Mouse (Mus musculus) lung, embryonic 14.5 days (tissue): Measurements from ENCODE around the gene Zfp433. TPM values are rescaled to one million over a fixed set of nuclear protein-coding genes. Genes with fewer than 3 reads are reported as not detected.
"Not testable (repeated sequence)": the region's sequence is repeated elsewhere in the genome, so short reads cannot be mapped to it uniquely, and the experiment has no call there.

Experiments used
- ATAC-seq: fragments of 200-750 bp; cut with Nextera tagmentation; 2 replicates; pipeline ENCODE4 v1.8.0; 2017; ENCODE audit warnings: mild to moderate bottlenecking, moderate TSS enrichment, moderate library complexity; ENCODE audit not compliant: insufficient read depth
- DNase-seq: peaks from one replicate; pipeline ENCODE4 v3.0.0-alpha.2; 2015
- H3K27ac ChIP-seq: fragments of 300-500 bp; sonication (generic); 2 replicates; pipeline ENCODE4 v1.5.1; 2014; ENCODE audit warnings: low read depth, mild to moderate bottlenecking, moderate library complexity
- H3K27me3 ChIP-seq: fragments of 300-500 bp; sonication (generic); 2 replicates; pipeline ENCODE4 v1.6.1; 2014; ENCODE audit warnings: low read length, control low read depth; ENCODE audit not compliant: insufficient read depth
- H3K36me3 ChIP-seq: fragments of 300-500 bp; sonication (generic); 2 replicates; pipeline ENCODE4 v1.6.1; 2014; ENCODE audit warnings: control low read depth; ENCODE audit not compliant: insufficient read depth
- H3K4me1 ChIP-seq: fragments of 300-500 bp; sonication (generic); 2 replicates; pipeline ENCODE4 v1.6.1; 2014; ENCODE audit warnings: antibody characterized with exemption, control low read depth; ENCODE audit not compliant: insufficient read depth
- H3K4me2 ChIP-seq: fragments of 300-500 bp; sonication (generic); 2 replicates; pipeline ENCODE4 v1.6.1; 2014; ENCODE audit warnings: mild to moderate bottlenecking
- H3K4me3 ChIP-seq: fragments of 300-500 bp; sonication (generic); 2 replicates; pipeline ENCODE4 v1.5.1; 2014; ENCODE audit warnings: low read depth, low read length
- H3K9ac ChIP-seq: fragments of 300-500 bp; sonication (generic); 2 replicates; pipeline ENCODE4 v1.6.1; 2014
- H3K9me3 ChIP-seq: fragments of 300-500 bp; sonication (generic); 2 replicates; pipeline ENCODE4 v1.6.1; 2016; ENCODE audit warnings: low read depth, low read length, control low read depth
- CTCF ChIP-seq: IDR thresholded peaks from 2 replicates; pipeline ENCODE4 v1.5.1; 2016; ENCODE audit warnings: antibody characterized with exemption, low read depth
- WGBS: fragments of 180-500 bp; shearing (Covaris S2); extraction: QIAGEN DNeasy Blood & Tissue Kit; methylation state at CpG from one replicate; pipeline ENCODE4 v1.1.7; 2014; 5-methylcytosine and 5-hydroxymethylcytosine counted together
- polyA plus RNA-seq: library from polyadenylated mRNA; unstranded; fragments of >200 nt; fragmentation: Nextera tagmentation; extraction: Ambion mirVana; gene quantifications from 2 replicates; pipeline ENCODE4 v1.2.1, GENCODE M21; 2014

Gene Zfp433
- polyA plus RNA-seq, result 18.1 and 22.9 TPM in 2 replicates

GRCm38 (mm10) chr10:81704531-81705301, at the start of gene Zfp433:
Zfp433 (plus strand) TSS chr10:81704825.
- not testable (repeated sequence) for H3K36me3 ChIP-seq, H3K9ac ChIP-seq, H3K27ac ChIP-seq, H3K9me3 ChIP-seq, H3K4me3 ChIP-seq, H3K27me3 ChIP-seq, H3K4me1 ChIP-seq, DNase-seq, H3K4me2 ChIP-seq
- peak; percentile 100 for ATAC-seq
- no CpG with 5 or more reads among the region's 46 CpGs for WGBS

DNA sequence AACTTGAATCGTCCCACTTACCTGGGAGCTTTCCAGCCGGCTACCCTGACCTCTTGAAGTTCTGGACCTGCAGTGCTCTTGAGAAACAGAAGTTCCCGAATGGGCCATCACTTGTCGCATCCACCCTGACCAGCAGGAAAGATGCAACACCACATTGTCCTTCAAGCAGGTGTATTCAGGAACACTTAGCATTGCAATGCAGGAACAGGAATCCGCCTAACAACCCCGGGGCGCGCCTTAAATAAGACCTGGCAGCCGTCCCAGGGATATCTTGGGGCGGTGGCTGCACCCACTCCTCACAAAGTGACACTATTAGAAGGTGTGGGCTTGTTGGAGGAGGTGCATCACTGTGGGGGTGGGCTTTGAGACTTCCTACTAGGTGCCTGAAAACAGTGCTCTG, 49.4 kb upstream of the Zfp433 start:
- Histone ChIP-seq H3K4me2 (no peak overlapping the region), H3K4me3 (no peak overlapping the region), H3K4me1 (no peaks in the 10 kb centered on the region), H3K9ac (no peak overlapping the region), H3K36me3 (peaks cover 10% of the 10 kb centered on the region; the same call in 1 of the 2 replicates), H3K27me3 (no peaks in the 10 kb centered on the region), H3K9me3 (peaks cover 10% of the 10 kb centered on the region; the same call in 1 of the 2 replicates), H3K27ac (no peak overlapping the region)
- DNase-seq (no peak), ATAC-seq (no peak)
- 89% methylated on average over 10 of the region's 10 CpGs for WGBS
- TF ChIP-seq CTCF, result no peak

GRCm38 (mm10) chr10:81656174-81656573, 48.5 kb upstream of the Zfp433 start:
- Histone ChIP-seq H3K36me3 (peaks cover 10% of the 10 kb centered on the region; the same call in 1 of the 2 replicates), H3K9ac (no peak overlapping the region), H3K9me3 (peaks cover 10% of the 10 kb centered on the region; the same call in 1 of the 2 replicates), H3K27ac (no peak overlapping the region), H3K4me2 (no peak overlapping the region), H3K4me1 (no peaks in the 10 kb centered on the region), H3K27me3 (no peaks in the 10 kb centered on the region), H3K4me3 (no peak overlapping the region)
- TF ChIP-seq CTCF, result no peak
- WGBS, result 100% methylated on average over 2 of the region's 2 CpGs
- DNase-seq (no peak), ATAC-seq (no peak)

DNA sequence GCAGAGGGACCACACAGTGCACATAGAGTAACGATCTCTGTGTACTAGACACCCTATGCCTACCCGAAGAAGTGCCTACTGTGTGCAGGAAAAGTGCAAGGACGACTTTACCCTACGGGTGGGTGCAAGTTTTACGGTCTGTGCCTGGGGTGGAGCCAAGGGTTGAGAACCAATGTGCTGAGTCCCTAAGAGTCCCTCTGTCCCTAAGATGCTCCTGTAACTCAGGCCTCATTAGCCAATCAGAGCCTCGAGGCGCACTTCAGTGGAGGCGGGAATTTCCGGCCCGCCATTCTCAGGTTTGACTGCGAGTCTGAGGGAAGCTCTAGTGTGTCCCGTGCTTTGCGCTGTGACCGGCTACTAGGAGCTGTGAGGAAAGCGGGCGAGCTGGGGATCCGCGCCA, 17.5 kb upstream of the Zfp433 start:
- H3K9ac ChIP-seq, H3K4me1 ChIP-seq, H3K4me2 ChIP-seq, H3K27me3 ChIP-seq, H3K36me3 ChIP-seq, H3K9me3 ChIP-seq, H3K27ac ChIP-seq, DNase-seq, H3K4me3 ChIP-seq: not testable (repeated sequence)
- peak; percentile 78 for ATAC-seq
- WGBS, result no CpG with 5 or more reads among the region's 18 CpGs

DNA sequence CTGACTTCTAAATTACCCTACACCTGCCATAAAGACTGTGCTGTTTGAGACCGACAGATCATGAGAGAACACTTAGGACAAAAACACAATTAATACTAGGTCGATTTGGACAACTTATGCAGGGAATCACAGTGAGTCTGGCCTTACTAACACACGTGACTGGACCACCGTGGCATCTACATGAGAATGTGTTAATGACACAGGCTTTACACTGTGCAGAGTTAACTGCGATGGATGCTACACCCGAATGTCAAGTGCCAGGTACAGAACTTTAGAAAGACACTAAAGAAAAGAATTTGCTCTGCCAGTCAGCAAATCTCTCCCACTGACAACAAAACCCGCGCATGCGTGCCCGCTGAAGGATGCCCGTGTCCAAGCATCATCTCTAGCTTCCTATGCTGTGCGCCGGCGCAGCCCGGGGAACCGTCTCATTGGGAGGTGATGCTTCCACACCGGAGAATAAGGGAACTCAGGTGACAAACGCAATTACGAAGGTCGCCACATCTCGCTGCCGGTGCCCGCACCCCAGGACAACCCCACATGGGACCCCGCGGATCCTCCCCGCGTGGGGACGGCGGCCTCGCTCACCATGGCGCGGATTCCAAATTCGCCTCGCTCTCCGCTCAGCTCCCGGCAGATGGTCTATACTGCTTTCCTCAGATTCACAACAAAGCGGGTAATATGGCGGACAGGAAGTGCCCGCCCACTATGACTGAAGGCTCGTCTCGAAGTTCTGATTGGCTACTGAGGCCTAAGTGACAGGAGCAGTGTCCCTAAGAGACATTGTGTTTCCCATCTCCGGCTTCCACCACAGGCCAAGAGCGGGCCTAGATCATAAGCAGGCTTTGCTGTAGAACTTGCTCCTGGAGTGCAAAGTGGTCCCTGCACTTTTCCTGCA, 66.1 kb downstream of the Zfp433 start, which contains the start of gene Gm3055:
Gene Gm3055 (minus strand): TSS at position 656 of the 898 bp plus-strand sequence.
- WGBS, result no CpG with 5 or more reads among the region's 43 CpGs
- not testable (repeated sequence) for DNase-seq, H3K9me3 ChIP-seq, H3K9ac ChIP-seq, H3K4me3 ChIP-seq, H3K36me3 ChIP-seq, H3K4me1 ChIP-seq, H3K27ac ChIP-seq, H3K4me2 ChIP-seq, H3K27me3 ChIP-seq
- ATAC-seq, result peak; percentile 99

GRCm38 (mm10) chr10:81771404-81771777, 66.8 kb downstream of the Zfp433 start:
- no CpG with 5 or more reads among the region's 3 CpGs for WGBS
- H3K4me1 ChIP-seq, result not testable (repeated sequence)

More at GRCm38 (mm10) chr10:81771404-81771777, 66.8 kb downstream of the Zfp433 start:
- ATAC-seq, result peak; percentile 54
- not testable (repeated sequence) for H3K27ac ChIP-seq, H3K4me2 ChIP-seq, H3K36me3 ChIP-seq, H3K9ac ChIP-seq, DNase-seq, H3K4me3 ChIP-seq, H3K27me3 ChIP-seq, H3K9me3 ChIP-seq

Other genes starting within 250 kb of the Zfp433 start
- 86.0 and 86.5 TPM in 2 replicates for gene Nfic, start 249.2 kb upstream of the Zfp433 start, polyA plus RNA-seq
- gene Celf5, start 222.1 kb upstream of the Zfp433 start, polyA plus RNA-seq, result 0.09 and 0.30 TPM in 2 replicates
- 82.1 and 97.3 TPM in 2 replicates for gene Ncln, start 208.4 kb upstream of the Zfp433 start, polyA plus RNA-seq
- gene S1pr4, start 204.7 kb upstream of the Zfp433 start, polyA plus RNA-seq, result 1.3 and 1.7 TPM in 2 replicates
- 1.1 and 1.7 TPM in 2 replicates for gene Gna15, start 180.6 kb upstream of the Zfp433 start, polyA plus RNA-seq
- gene Gna11, start 159.6 kb upstream of the Zfp433 start, polyA plus RNA-seq, result 81.2 and 88.2 TPM in 2 replicates
- gene Aes, start 145.3 kb upstream of the Zfp433 start, polyA plus RNA-seq, result 360 and 404 TPM in 2 replicates
- gene Tle2, start 130.3 kb upstream of the Zfp433 start, polyA plus RNA-seq, result 27.5 and 32.5 TPM in 2 replicates
- gene Tle6, start 103.8 kb upstream of the Zfp433 start, polyA plus RNA-seq, result 24.1 and 25.2 TPM in 2 replicates
- 0.58 and 0.61 TPM in 2 replicates for gene BC025920, start 98.6 kb upstream of the Zfp433 start, polyA plus RNA-seq
- gene Sirt6, start 77.0 kb upstream of the Zfp433 start, polyA plus RNA-seq, result 35.8 and 39.3 TPM in 2 replicates
- 6.1 and 7.3 TPM in 2 replicates for gene Ankrd24, start 76.3 kb upstream of the Zfp433 start, polyA plus RNA-seq
- 4.0 and 4.7 TPM in 2 replicates for gene Gm10778, start 55.8 kb upstream of the Zfp433 start, polyA plus RNA-seq
- gene Gm3055, start 66.3 kb downstream of the Zfp433 start, polyA plus RNA-seq, result 14.2 and 14.4 TPM in 2 replicates
- gene Gm4767, start 107.4 kb downstream of the Zfp433 start, polyA plus RNA-seq, result 3.6 and 4.0 TPM in 2 replicates
- gene Gm32687, start 159.1 kb downstream of the Zfp433 start, polyA plus RNA-seq, result 10.5 and 11.1 TPM in 2 replicates
- gene Zfp781, start 225.7 kb downstream of the Zfp433 start, polyA plus RNA-seq, result 6.4 and 7.2 TPM in 2 replicates